Mouse (Mus musculus): ENCODE results near the gene Rundc1. TPM values are rescaled to one million over a fixed set of nuclear protein-coding genes. Genes with fewer than 3 reads are reported as not detected.
A peak's percentile ranks its signal among the peaks of the same experiment; 100 is the strongest.
"Not testable (repeated sequence)": the region's sequence is repeated elsewhere in the genome, so short reads cannot be mapped to it uniquely, and the experiment has no call there.

Rundc1 gene
- 5.7 and 8.1 TPM in 2 replicates for total RNA-seq (2014; fragmentation: Nextera tagmentation)
- 4.3 and 6.0 TPM in 2 replicates for total RNA-seq (2017)

GRCm38 (mm10) chr11:101424925-101425813, at the start of gene Rundc1, which contains the start of gene Ptges3l:
Rundc1 (plus strand) TSS chr11:101425085.
Ptges3l (minus strand) TSS chr11:101425333.
- peak; percentile 93 for ATAC-seq (replicated peaks; ENCODE audit: poor library complexity, severe bottlenecking)

DNA sequence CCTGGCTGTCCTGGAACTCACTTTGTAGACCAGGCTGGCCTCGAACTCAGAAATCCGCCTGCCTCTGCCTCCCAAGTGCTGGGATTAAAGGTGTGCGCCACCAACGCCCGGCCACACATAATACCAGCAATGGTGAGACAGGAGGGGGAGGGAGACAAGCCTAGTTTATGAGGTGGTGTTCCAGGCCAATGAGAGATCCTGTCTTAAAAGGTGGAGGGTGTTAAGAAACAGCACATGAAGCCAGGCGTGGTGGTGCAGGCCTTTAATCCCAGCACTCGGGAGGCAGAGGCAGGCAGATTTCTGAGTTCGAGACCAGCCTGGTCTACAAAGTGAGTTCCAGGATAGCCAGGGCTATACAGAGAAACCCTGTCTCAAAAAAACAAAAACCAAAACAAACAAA, 46.7 kb upstream of the Rundc1 start:
- not testable (repeated sequence) for ATAC-seq (replicated peaks; ENCODE audit: poor library complexity, severe bottlenecking)

DNA sequence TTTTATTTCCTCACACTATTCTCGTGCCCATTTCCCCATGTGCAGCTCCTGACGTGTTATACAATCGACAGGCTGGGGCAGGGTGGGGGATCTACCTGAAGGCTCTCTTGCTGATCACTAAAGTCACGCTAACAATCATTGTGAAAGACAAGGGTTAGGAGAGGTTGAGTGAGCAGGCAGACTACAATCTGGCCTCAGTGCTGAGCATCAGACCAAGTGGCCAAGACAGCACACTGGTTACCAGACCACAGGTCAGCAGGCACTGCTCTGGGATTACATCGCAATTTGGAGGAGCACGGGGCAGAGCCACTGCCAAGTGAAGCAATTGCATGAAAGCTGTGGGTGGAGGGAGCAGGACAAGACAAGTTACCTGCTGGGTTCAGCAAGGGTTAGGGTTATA, 46.0 kb upstream of the Rundc1 start:
- no peak for ATAC-seq (replicated peaks; ENCODE audit: poor library complexity, severe bottlenecking)

DNA sequence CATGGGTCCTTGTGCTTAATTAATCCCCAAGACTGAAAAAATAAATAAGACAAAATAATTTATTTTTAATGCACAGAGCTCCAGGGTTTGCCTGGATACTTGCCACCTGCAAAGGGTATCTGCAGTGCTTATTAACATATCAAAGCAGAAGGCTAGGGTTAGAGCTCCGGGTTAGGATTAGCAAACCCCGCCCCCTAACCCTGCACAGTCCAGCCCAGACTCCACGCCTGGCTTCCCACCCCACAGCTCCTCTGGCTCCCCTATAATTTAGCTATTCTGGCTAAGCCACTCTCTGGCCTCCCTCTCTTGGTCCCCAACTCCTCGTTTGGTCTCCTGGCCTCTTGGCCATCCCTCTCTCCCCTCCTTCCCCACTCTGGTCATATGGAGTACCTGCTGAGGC, 43.1 kb upstream of the Rundc1 start:
- ATAC-seq (replicated peaks; ENCODE audit: poor library complexity, severe bottlenecking) = no peak

DNA sequence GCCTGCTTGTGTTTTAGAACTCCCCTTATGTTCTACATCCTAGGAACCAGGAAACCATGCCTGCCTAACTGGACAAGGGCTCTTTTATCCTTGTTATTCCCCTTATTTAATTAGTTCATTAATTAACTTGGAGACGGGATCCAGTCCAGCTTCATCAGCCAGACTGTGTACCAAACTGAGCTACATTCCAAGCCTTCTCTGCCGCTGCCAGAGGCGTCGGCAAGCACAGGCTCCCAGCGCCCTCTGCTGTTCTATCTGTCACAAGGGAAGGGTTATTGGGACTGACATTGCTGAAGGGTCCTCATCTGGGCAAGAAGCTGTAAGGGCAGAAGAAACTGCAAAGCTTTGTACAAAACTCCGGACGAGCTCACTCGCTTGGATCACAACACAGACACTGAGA, 29.8 kb upstream of the Rundc1 start:
- ATAC-seq (replicated peaks; ENCODE audit: poor library complexity, severe bottlenecking) = peak; percentile 44; the same call in 1 of the 2 replicates

DNA sequence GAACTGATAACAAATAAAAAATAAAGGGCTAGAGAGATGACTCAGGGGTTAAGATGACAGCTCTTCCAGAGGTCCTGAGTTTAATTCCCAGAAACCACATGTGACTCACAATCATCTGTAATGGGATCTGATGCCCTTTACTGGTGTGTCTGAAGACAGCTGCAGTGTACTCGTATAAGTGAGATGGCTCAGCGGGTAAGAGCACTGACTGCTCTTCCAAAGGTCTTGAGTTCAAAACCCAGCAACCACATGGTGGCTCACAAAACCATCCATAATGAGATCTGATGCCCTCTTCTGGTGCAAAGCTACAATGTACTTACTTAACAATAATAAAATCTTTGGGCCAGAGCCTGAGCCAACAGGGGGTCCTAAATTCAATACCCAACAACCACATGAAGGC, 9.6 kb upstream of the Rundc1 start:
- ATAC-seq (replicated peaks; ENCODE audit: poor library complexity, severe bottlenecking) = no peak

GRCm38 (mm10) chr11:101416433-101417100, 8.3 kb upstream of the Rundc1 start:
- peak; percentile 44; the same call in 1 of the 2 replicates for ATAC-seq (replicated peaks; ENCODE audit: poor library complexity, severe bottlenecking)

- peak; percentile 87 for ATAC-seq (replicated peaks; ENCODE audit: poor library complexity, severe bottlenecking)
Observed at GRCm38 (mm10) chr11:101417101-101417855, 7.6 kb upstream of the Rundc1 start, which contains the start of gene Aarsd1. Aarsd1 (minus strand) TSS chr11:101417615.

DNA sequence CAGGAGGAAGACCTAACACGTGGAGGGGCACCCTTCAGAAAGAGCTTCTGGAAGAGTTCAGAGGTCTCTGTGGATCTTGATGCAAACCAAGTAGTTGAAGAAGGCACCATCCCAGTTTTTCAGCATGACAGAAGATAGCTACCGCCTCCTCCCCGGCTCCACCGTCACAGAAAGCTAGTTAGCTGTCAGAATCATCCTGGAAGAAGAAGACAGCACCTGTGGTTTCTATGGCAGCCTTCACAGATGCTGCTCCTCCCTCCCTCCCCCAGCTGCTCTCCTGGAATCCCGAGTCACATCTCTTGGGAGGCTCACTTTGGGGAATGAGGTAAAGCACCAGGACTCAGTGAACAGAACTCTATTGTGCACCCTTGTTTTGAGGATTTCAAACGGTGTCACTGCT, 5.9 kb upstream of the Rundc1 start:
- no peak for ATAC-seq (replicated peaks; ENCODE audit: poor library complexity, severe bottlenecking)

- ATAC-seq (replicated peaks; ENCODE audit: poor library complexity, severe bottlenecking) = no peak
Observed at GRCm38 (mm10) chr11:101419610-101420009, 5.3 kb upstream of the Rundc1 start.

- no peak for ATAC-seq (replicated peaks; ENCODE audit: poor library complexity, severe bottlenecking)
Observed at GRCm38 (mm10) chr11:101420148-101420547, 4.7 kb upstream of the Rundc1 start.

DNA sequence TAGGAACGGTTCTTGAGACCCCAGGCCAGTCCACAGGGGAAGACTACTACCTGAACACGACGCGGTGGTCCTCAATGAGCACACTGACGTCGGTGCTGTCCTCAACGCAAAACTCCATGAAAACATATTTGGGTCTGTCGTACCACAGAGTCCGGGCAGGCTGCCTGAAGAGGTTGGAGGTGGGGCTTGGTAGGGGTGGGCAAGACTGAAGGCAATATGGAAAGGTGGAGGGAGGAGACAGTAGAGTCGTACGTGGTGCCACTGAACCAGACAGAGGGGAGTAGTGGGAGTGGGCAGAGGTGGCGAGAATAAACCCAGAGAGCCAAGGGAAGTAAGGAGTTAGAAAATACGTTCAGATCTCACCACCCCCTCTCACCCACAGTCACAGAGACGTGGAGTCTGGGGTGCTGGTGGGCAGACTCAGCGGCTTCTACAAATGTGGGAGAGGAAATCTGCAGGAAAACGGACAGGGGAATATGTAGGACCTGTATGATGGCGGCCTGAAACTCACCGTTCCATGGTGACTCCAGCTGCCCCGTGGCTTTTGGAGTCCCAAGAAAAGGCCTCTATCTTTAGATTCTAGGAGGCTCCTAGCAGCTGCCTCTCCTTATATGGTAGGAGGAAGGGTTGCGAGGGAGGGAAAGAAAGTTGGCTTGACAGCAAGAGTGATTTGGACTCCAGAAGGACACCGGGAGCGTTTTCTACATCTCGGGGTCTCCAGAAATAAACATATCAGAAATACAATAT, 607 bp upstream of the Rundc1 start, which contains the start of gene Gm27029:
Gene Gm27029, minus strand, starts transcription at position 692 of the 747 bp plus-strand sequence.
- peak; percentile 31 for ATAC-seq (replicated peaks; ENCODE audit: poor library complexity, severe bottlenecking)

- ATAC-seq (replicated peaks; ENCODE audit: poor library complexity, severe bottlenecking) = no peak
Observed at GRCm38 (mm10) chr11:101426165-101426564, 1.3 kb downstream of the Rundc1 start.

DNA sequence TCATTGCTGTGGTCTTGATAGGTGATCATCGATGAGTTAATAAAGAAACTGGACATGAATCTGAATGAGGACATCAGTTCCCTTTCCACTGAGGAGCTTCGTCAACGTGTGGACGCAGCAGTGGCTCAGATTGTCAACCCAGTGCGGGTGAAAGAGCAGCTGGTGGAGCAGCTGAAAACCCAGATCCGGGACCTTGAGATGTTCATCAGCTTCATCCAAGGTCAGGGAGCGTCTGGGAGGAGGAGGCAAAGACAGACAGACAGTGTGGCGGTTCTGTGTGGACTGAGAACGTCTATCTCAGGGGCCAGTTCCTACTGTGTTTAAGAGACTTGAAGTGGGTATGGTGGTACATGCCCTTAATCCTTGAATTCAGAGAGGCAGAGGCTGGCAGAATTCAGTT, 6.4 kb downstream of the Rundc1 start:
- no peak for ATAC-seq (replicated peaks; ENCODE audit: poor library complexity, severe bottlenecking)

DNA sequence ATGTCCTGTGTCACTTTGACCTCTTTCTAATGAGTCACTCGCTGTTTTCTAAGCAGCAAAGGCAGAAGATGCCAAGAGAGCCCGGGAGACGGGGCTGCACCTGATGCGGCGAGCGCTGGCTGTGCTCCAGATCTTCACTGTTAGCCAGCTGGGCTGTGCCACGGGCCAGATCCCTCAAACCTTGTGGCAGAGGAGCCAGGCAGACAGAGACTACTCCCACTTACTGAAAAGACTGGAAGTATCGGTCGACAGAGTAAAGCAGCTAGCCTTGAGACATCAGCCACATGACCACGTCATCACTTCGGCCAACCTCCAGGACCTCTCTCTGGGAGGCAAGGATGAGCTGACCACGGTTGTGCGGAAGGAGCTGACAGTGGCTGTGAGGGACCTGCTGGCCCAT, 8.5 kb downstream of the Rundc1 start:
- ATAC-seq (replicated peaks; ENCODE audit: poor library complexity, severe bottlenecking) = no peak

DNA sequence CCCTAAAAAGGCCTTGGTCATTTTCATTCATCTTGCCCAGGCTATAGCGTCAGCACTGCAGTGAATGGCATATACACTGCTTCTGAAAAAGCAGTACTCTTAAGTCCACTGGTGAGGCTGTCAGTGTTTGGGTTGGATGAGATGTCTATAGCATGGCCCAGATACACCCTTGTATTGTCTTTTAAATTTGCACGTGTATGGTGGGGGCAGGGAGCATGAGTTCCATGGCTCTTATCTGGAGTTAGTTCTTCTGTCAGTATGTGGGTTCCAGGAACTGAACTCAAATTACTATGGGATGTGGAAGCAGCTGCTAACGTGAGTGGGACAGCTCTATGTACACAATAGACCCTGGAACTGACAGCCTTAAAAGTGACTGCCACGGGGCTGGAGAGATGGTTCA, 10.9 kb downstream of the Rundc1 start:
- no peak for ATAC-seq (replicated peaks; ENCODE audit: poor library complexity, severe bottlenecking)

GRCm38 (mm10) chr11:101436916-101437315, 12.0 kb downstream of the Rundc1 start:
- ATAC-seq (replicated peaks; ENCODE audit: poor library complexity, severe bottlenecking) = no peak

DNA sequence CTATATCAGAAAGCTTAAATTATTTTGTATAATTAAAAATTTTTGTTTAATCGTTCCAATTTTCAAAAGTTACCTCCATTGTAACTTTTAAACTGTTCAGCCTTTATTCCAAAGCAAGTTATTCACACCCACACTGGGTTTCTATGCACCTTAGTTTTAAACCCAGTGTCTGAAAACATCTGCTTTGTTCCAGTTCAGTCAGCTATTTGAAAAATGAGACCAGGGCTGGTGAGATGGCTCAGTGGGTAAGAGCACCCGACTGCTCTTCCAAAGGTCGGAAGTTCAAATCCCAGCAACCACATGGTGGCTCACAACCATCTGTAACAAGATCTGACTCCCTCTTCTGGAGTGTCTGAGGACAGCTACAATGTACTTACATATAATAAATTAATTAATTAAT, 13.1 kb downstream of the Rundc1 start:
- not testable (repeated sequence) for ATAC-seq (replicated peaks; ENCODE audit: poor library complexity, severe bottlenecking)

DNA sequence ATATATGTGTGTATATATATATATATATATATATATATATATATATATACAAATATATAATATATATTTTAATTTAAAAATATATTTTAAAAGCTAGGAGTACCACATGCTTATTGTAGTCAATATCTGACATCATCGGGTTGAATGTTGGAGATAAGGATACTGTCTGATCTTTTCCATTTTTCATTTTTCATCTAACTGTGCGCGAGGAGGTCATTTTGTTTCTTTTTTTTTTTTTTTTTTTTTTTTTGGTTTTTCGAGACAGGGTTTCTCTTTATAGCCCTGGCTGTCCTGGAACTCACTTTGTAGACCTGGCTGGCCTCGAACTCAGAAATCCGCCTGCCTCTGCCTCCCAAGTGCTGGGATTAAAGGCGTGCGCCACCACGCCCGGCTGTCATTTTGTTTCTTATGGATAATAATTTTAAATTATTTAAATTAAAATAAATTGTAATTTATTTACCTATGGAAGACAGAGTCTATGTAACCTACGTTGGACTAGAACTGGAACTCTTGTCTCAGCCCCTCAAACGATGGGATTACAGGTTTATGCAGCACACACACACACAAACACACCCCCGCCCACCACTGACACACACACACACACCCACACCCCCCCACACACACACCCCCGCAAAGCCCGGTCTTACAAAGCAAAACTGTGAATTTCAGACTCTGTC, 16.7 kb downstream of the Rundc1 start:
- not testable (repeated sequence) for ATAC-seq (replicated peaks; ENCODE audit: poor library complexity, severe bottlenecking)
